Mouse (Mus musculus): ENCODE measurements around the gene Elac2. TPM values are rescaled to one million over a fixed set of nuclear protein-coding genes. Genes with fewer than 3 reads are reported as not detected.

Gene Elac2
- polyA plus RNA-seq, 1 experiment from 2014 or later = 22.6 TPM

- no peak for ATAC-seq (replicated peaks; ENCODE audit: insufficient number of reproducible peaks, low FRiP score, low TSS enrichment)
- H3K4me3 ChIP-seq (ENCODE audit: low read depth, low read length) = no peak overlapping the region
- H3K9me3 ChIP-seq (replicated peaks; ENCODE audit: control insufficient read depth, low read length) = no peaks in the 10 kb centered on the region
- no peak overlapping the region for H3K4me2 ChIP-seq
- WGBS (ENCODE audit: insufficient replicate concordance) = 56% methylated on average over 5 of the region's 5 CpGs
- H3K27me3 ChIP-seq (ENCODE audit: control insufficient read depth, insufficient read depth, low read length) = no peaks in the 10 kb centered on the region
- no peaks in the 10 kb centered on the region for H3K4me1 ChIP-seq (ENCODE audit: control insufficient read depth, insufficient read depth, low read length)
- H3K9ac ChIP-seq (ENCODE audit: low read depth, low read length) = no peak overlapping the region
- peaks cover 25% of the 10 kb centered on the region for H3K36me3 ChIP-seq (ENCODE audit: control insufficient read depth, insufficient read depth, low read length)
- H3K27ac ChIP-seq (ENCODE audit: low read depth, low read length) = no peak overlapping the region
These were observed 24.8 kb downstream of the Elac2 start for GRCm38 (mm10) chr11:65003611-65004010.

DNA sequence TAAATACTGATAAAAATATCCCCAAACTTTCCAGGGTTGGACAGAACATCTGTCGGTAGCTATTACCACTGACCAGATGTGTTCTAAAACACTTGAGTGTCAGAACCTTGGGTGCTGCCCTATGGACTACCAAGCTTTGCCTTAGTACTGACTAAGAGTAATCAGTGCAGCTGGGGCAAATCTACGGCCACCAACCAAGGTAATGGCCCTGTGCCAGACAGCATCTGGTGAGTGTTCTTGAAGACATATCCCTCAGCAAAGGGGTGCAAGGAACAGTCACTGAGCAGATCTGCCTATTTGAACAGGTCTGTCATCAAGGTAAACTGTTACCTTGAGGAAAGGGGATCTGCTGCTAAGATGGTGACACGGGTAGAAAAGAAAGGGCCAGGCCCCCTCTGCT lies 26.0 kb downstream of the Elac2 start:
- no peaks in the 10 kb centered on the region for H3K27me3 ChIP-seq (ENCODE audit: control insufficient read depth, insufficient read depth, low read length)
- 77% methylated on average over 3 of the region's 3 CpGs for WGBS (ENCODE audit: insufficient replicate concordance)
- no peak overlapping the region for H3K9ac ChIP-seq (ENCODE audit: low read depth, low read length)
- no peaks in the 10 kb centered on the region for H3K4me1 ChIP-seq (ENCODE audit: control insufficient read depth, insufficient read depth, low read length)
- no peak overlapping the region for H3K4me2 ChIP-seq
- peaks cover 24% of the 10 kb centered on the region for H3K36me3 ChIP-seq (ENCODE audit: control insufficient read depth, insufficient read depth, low read length)
- no peak for ATAC-seq (replicated peaks; ENCODE audit: insufficient number of reproducible peaks, low FRiP score, low TSS enrichment)
- no peaks in the 10 kb centered on the region for H3K9me3 ChIP-seq (replicated peaks; ENCODE audit: control insufficient read depth, low read length)
- H3K27ac ChIP-seq (ENCODE audit: low read depth, low read length) = no peak overlapping the region
- H3K4me3 ChIP-seq (ENCODE audit: low read depth, low read length) = no peak overlapping the region

GRCm38 (mm10) chr11:65006047-65006446 lies 27.2 kb downstream of the Elac2 start:
- Histone ChIP-seq H3K27me3 (ENCODE audit: control insufficient read depth, insufficient read depth, low read length) (no peaks in the 10 kb centered on the region), H3K27ac (ENCODE audit: low read depth, low read length) (no peak overlapping the region), H3K4me2 (no peak overlapping the region), H3K9me3 (replicated peaks; ENCODE audit: control insufficient read depth, low read length) (no peaks in the 10 kb centered on the region), H3K9ac (ENCODE audit: low read depth, low read length) (no peak overlapping the region), H3K36me3 (ENCODE audit: control insufficient read depth, insufficient read depth, low read length) (peaks cover 21% of the 10 kb centered on the region), H3K4me3 (ENCODE audit: low read depth, low read length) (no peak overlapping the region), H3K4me1 (ENCODE audit: control insufficient read depth, insufficient read depth, low read length) (no peaks in the 10 kb centered on the region)
- 92% methylated on average over 4 of the region's 4 CpGs for WGBS (ENCODE audit: insufficient replicate concordance)
- no peak for ATAC-seq (replicated peaks; ENCODE audit: insufficient number of reproducible peaks, low FRiP score, low TSS enrichment)

DNA sequence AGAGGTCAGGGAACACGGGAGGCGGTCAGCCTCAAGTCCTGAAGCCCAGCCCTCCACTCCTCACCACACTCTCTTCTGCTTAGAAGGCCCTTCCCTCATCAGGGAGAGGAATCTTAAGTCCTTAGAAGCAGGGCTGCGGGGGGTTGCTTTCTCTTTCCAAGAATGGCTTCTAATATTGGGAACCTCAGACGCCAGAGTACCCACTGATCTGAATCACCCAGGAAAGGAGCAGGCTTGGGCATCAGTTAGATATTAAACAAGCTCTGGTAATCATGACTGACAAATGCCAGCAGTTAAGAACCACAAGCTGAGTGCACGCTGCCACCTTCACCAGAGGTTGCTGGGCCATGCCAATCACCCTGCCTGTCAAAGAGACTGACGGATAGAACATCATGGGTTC lies 35.1 kb downstream of the Elac2 start:
- Histone ChIP-seq H3K27ac (ENCODE audit: low read depth, low read length) (no peak overlapping the region), H3K4me2 (no peak overlapping the region), H3K9me3 (replicated peaks; ENCODE audit: control insufficient read depth, low read length) (no peaks in the 10 kb centered on the region), H3K9ac (ENCODE audit: low read depth, low read length) (no peak overlapping the region), H3K27me3 (ENCODE audit: control insufficient read depth, insufficient read depth, low read length) (no peaks in the 10 kb centered on the region), H3K4me1 (ENCODE audit: control insufficient read depth, insufficient read depth, low read length) (no peaks in the 10 kb centered on the region), H3K4me3 (ENCODE audit: low read depth, low read length) (no peak overlapping the region), H3K36me3 (ENCODE audit: control insufficient read depth, insufficient read depth, low read length) (no peaks in the 10 kb centered on the region)
- 70% methylated on average over 6 of the region's 6 CpGs for WGBS (ENCODE audit: insufficient replicate concordance)
- ATAC-seq (replicated peaks; ENCODE audit: insufficient number of reproducible peaks, low FRiP score, low TSS enrichment) = no peak

GRCm38 (mm10) chr11:65016754-65017153 lies 37.9 kb downstream of the Elac2 start:
- H3K9ac ChIP-seq (ENCODE audit: low read depth, low read length) = no peak overlapping the region
- ATAC-seq (replicated peaks; ENCODE audit: insufficient number of reproducible peaks, low FRiP score, low TSS enrichment) = no peak
- 71% methylated on average over 1 of the region's 1 CpGs for WGBS (ENCODE audit: insufficient replicate concordance)
- H3K36me3 ChIP-seq (ENCODE audit: control insufficient read depth, insufficient read depth, low read length) = no peaks in the 10 kb centered on the region
- H3K27me3 ChIP-seq (ENCODE audit: control insufficient read depth, insufficient read depth, low read length) = no peaks in the 10 kb centered on the region
- H3K4me2 ChIP-seq = no peak overlapping the region
- no peaks in the 10 kb centered on the region for H3K4me1 ChIP-seq (ENCODE audit: control insufficient read depth, insufficient read depth, low read length)
- no peaks in the 10 kb centered on the region for H3K9me3 ChIP-seq (replicated peaks; ENCODE audit: control insufficient read depth, low read length)
- H3K27ac ChIP-seq (ENCODE audit: low read depth, low read length) = no peak overlapping the region
- H3K4me3 ChIP-seq (ENCODE audit: low read depth, low read length) = no peak overlapping the region

DNA sequence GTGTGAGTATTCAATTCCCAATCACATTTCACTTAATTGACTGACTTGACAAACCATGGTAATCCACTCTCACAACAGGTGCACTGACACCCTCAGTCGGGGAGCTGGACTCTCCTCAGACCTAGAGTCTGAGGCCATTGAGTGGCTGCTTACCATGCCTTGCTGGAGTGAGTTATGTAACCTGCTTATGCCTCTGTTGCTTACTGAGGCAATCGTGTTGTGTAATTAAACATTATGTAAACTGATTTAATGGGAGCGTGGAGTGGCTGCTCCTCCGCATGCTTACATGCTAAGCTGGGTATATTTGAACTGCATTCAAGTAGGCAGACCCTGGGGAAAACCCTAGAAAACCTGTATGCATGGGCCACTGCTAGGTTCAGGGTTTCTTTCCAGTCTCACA lies 41.9 kb downstream of the Elac2 start:
- Histone ChIP-seq H3K36me3 (ENCODE audit: control insufficient read depth, insufficient read depth, low read length) (no peaks in the 10 kb centered on the region), H3K27ac (ENCODE audit: low read depth, low read length) (no peak overlapping the region), H3K9me3 (replicated peaks; ENCODE audit: control insufficient read depth, low read length) (no peaks in the 10 kb centered on the region), H3K4me2 (no peak overlapping the region), H3K27me3 (ENCODE audit: control insufficient read depth, insufficient read depth, low read length) (no peaks in the 10 kb centered on the region), H3K4me3 (ENCODE audit: low read depth, low read length) (no peak overlapping the region), H3K9ac (ENCODE audit: low read depth, low read length) (no peak overlapping the region), H3K4me1 (ENCODE audit: control insufficient read depth, insufficient read depth, low read length) (no peaks in the 10 kb centered on the region)
- ATAC-seq (replicated peaks; ENCODE audit: insufficient number of reproducible peaks, low FRiP score, low TSS enrichment) = no peak
- WGBS (ENCODE audit: insufficient replicate concordance) = 83% methylated on average over 4 of the region's 4 CpGs

GRCm38 (mm10) chr11:65022771-65023170 lies 43.9 kb downstream of the Elac2 start:
- Histone ChIP-seq H3K4me1 (ENCODE audit: control insufficient read depth, insufficient read depth, low read length) (peaks cover 9% of the 10 kb centered on the region; the same call in 1 of the 2 replicates), H3K9me3 (replicated peaks; ENCODE audit: control insufficient read depth, low read length) (no peaks in the 10 kb centered on the region), H3K27me3 (ENCODE audit: control insufficient read depth, insufficient read depth, low read length) (no peaks in the 10 kb centered on the region), H3K4me3 (ENCODE audit: low read depth, low read length) (no peak overlapping the region), H3K9ac (ENCODE audit: low read depth, low read length) (no peak overlapping the region), H3K27ac (ENCODE audit: low read depth, low read length) (no peak overlapping the region), H3K4me2 (no peak overlapping the region), H3K36me3 (ENCODE audit: control insufficient read depth, insufficient read depth, low read length) (no peaks in the 10 kb centered on the region)
- 91% methylated on average over 11 of the region's 11 CpGs for WGBS (ENCODE audit: insufficient replicate concordance)
- ATAC-seq (replicated peaks; ENCODE audit: insufficient number of reproducible peaks, low FRiP score, low TSS enrichment) = no peak

DNA sequence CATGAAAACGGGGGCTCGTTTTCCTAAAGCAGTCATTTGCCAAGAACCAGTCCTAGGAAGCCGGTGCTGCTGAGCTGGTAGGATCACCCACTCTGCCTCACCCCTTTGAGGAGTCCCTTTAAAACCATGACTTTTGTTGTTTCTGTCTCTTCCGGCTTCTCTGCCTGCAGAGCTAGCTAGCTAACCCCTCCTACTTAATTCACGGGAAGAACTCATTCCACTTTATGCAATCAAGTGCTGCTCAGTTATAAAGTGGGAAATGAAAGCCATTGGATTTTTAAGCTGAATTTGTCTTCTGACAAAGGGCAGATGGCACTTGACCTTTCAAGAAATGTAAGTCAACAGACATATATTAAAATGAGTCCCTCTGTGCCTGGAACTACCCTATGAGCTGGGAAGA lies 49.2 kb downstream of the Elac2 start:
- no peak for ATAC-seq (replicated peaks; ENCODE audit: insufficient number of reproducible peaks, low FRiP score, low TSS enrichment)
- no peak overlapping the region for H3K27ac ChIP-seq (ENCODE audit: low read depth, low read length)
- H3K4me1 ChIP-seq (ENCODE audit: control insufficient read depth, insufficient read depth, low read length) = peaks cover 9% of the 10 kb centered on the region; the same call in 1 of the 2 replicates
- H3K4me3 ChIP-seq (ENCODE audit: low read depth, low read length) = no peak overlapping the region
- no peak overlapping the region for H3K9ac ChIP-seq (ENCODE audit: low read depth, low read length)
- H3K36me3 ChIP-seq (ENCODE audit: control insufficient read depth, insufficient read depth, low read length) = no peaks in the 10 kb centered on the region
- no peaks in the 10 kb centered on the region for H3K27me3 ChIP-seq (ENCODE audit: control insufficient read depth, insufficient read depth, low read length)
- no peak overlapping the region for H3K4me2 ChIP-seq
- H3K9me3 ChIP-seq (replicated peaks; ENCODE audit: control insufficient read depth, low read length) = no peaks in the 10 kb centered on the region
- WGBS (ENCODE audit: insufficient replicate concordance) = 75% methylated on average over 5 of the region's 5 CpGs

- H3K36me3 ChIP-seq (ENCODE audit: control insufficient read depth, insufficient read depth, low read length) = no peaks in the 10 kb centered on the region
- H3K9ac ChIP-seq (ENCODE audit: low read depth, low read length) = no peak overlapping the region
- H3K27me3 ChIP-seq (ENCODE audit: control insufficient read depth, insufficient read depth, low read length) = no peaks in the 10 kb centered on the region
- H3K4me3 ChIP-seq (ENCODE audit: low read depth, low read length) = no peak overlapping the region
- no peak for ATAC-seq (replicated peaks; ENCODE audit: insufficient number of reproducible peaks, low FRiP score, low TSS enrichment)
- peaks cover 9% of the 10 kb centered on the region; the same call in 1 of the 2 replicates for H3K4me1 ChIP-seq (ENCODE audit: control insufficient read depth, insufficient read depth, low read length)
- H3K27ac ChIP-seq (ENCODE audit: low read depth, low read length) = no peak overlapping the region
- no peak overlapping the region for H3K4me2 ChIP-seq
- WGBS (ENCODE audit: insufficient replicate concordance) = 85% methylated on average over 1 of the region's 1 CpGs
- H3K9me3 ChIP-seq (replicated peaks; ENCODE audit: control insufficient read depth, low read length) = no peaks in the 10 kb centered on the region
These were observed 51.4 kb downstream of the Elac2 start for GRCm38 (mm10) chr11:65030201-65030600.
